Mouse (Mus musculus): ENCODE results near the gene Rnf157.
A peak's percentile ranks its signal among the peaks of the same experiment; 100 is the strongest.

The Rnf157 gene

DNA sequence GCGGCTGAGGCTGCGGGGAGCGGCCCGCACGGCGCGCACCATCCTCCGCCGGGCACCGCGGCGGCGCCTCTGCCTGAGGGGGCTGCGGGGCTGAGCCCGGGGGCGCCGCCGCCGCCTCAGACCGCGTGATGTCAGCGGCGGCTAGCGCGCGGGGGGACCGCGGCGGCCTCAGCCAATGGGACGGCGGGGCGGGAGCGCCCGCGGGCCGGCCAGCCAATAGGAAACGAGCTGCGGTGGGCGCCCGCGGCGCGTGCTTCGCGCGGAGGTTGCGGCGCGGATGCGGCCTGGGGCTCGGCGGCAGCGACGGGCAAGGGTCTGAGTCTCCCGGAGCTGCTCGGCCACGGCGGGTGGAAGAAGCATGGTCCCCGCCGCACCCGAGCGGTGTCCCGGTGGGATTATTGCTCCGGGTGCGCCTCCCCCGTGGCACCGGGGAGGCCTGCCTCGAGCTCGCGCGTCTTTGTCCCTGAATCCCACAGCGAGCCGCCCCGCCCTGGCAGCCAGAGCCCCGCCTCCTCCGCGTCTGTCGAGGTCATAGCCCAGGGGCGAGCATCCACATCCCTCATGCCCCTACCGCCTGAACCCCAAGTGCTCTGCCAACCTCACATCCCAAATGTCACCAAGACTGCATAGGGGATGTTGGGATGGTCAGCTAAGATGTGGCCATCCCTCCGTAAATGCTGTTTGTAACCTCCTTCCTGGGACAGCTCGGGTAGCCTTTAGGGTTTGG, at the start of gene Rnf157:
Gene Rnf157 (minus strand): TSS at position 129 of the 727 bp plus-strand sequence.
- peak; percentile 77 for DNase-seq (ENCODE audit: low read depth, low spot score)

DNA sequence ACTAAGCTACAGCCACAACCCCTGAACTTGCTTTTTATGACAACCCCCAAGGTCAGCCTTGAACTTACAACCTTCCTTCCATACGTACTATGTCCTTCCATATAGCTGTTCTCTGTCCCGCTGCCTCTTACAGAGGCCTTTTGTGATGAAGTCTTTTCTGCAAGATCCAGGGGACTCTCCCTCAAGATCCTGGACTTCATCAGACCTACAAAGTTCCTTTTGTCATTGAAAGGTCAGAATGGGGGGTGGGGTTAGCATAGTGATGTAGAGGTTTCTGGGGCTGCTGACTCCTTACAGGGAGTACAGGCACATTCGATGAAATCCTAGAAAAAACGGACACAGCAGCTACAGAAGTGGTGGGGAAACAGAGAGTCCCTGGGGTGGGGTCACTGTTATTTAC, 47.0 kb upstream of the Rnf157 start:
- DNase-seq (ENCODE audit: low read depth, low spot score), result peak; percentile 70

- DNase-seq (ENCODE audit: low read depth, low spot score), result no peak
Measured at GRCm38 (mm10) chr11:116456234-116456633, 43.4 kb upstream of the Rnf157 start.

DNA sequence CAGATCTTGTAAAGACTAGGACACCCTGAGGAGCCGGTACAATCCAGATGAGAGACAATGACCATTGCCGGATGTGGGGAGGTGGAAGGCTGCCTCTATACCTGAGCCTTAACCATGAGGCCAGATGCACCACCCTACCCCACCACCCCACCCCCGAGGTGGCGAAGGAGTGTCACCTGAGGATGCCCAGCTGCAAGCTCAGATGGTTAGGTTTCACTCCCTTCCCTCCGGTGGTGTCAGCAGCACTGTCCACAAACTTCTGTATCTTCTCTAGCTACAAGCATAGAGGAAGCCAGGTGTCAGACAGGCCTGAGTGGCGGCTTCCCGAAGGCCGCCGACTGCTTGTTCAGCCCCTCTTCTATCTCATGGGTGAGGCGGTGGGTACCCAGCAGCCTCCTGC, 41.1 kb upstream of the Rnf157 start:
- DNase-seq (ENCODE audit: low read depth, low spot score), result no peak

DNA sequence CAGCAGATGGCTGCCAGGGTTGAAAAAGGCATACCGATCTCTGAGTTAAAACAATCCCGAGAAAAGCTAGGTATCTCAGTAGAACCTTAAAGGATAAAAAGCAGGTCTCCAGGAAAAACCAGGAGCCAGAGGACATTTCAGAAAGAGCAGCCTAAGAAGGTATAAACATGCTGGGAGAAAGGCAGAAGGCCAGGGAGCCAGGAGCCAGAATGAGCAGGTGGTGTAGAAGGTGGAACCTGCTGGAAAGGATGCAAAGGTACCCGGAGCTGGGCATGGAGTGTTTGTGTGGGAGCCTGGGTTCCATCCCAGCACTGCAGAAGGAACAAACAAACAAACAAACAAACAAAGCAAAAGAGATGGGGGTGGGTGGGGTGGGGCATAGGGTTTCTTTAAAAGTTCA, 36.5 kb upstream of the Rnf157 start:
- DNase-seq (ENCODE audit: low read depth, low spot score), result no peak

- DNase-seq (ENCODE audit: low read depth, low spot score), result no peak
Measured at GRCm38 (mm10) chr11:116447822-116448221, 35.0 kb upstream of the Rnf157 start.

GRCm38 (mm10) chr11:116446308-116446887, 33.6 kb upstream of the Rnf157 start:
- no peak for DNase-seq (ENCODE audit: low read depth, low spot score)

- peak; percentile 92 for DNase-seq (ENCODE audit: low read depth, low spot score)
Measured at GRCm38 (mm10) chr11:116445596-116446307, 32.9 kb upstream of the Rnf157 start.

GRCm38 (mm10) chr11:116443935-116444334, 31.1 kb upstream of the Rnf157 start:
- DNase-seq (ENCODE audit: low read depth, low spot score), result no peak

- no peak for DNase-seq (ENCODE audit: low read depth, low spot score)
Measured at GRCm38 (mm10) chr11:116443311-116443710, 30.5 kb upstream of the Rnf157 start.

DNA sequence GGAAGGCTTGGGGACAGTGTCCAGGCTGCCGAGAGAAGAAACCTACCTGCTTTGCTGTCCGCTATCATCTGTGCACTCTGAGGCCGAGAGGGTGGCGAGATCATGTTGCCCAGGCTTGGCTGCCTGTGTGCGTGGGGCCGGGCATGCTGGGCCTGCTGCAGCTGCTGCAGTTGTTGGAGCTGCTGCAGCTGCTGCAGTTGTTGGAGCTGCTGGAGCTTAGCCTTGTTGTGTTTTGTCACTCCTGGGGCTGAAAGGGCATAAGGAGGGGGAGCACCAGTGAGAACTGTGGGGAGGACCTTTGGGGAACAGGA, 30.0 kb upstream of the Rnf157 start:
- DNase-seq (ENCODE audit: low read depth, low spot score), result no peak

DNA sequence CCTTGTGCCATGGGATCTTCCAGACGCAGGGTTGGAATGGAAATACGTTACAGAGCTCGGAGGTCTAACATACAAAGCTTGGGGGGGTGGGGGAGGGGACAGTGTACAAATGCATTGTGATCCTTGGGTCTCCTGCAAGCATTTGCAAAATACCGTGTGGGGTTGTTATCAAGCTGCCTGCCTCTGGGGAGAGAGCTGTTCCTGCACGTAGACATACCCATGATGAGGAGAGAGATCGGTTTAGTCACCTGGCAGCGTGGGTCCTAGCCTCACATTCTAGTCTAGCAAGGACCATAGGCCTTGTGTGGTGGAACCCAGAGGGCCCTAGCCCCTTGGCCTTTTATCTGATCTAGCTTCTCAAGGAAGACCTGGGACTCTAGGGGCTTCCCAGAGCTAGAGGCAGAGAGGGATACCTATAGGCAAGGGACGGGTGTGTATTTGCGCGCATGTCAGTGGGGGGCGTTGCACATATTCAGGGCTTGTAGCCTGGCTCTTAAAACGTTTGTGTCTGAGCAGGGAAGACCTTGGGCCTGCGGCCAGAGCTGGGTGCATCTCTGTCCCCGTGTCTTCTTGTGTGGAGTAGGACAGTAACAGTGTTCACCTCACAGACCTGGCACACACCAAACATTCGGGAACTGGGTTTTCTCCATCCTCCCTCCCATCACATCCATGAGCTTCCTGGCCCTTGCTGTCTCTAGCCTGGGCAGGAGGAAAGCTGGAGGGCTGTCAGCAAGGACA, 29.5 kb upstream of the Rnf157 start:
- DNase-seq (ENCODE audit: low read depth, low spot score), result no peak

DNA sequence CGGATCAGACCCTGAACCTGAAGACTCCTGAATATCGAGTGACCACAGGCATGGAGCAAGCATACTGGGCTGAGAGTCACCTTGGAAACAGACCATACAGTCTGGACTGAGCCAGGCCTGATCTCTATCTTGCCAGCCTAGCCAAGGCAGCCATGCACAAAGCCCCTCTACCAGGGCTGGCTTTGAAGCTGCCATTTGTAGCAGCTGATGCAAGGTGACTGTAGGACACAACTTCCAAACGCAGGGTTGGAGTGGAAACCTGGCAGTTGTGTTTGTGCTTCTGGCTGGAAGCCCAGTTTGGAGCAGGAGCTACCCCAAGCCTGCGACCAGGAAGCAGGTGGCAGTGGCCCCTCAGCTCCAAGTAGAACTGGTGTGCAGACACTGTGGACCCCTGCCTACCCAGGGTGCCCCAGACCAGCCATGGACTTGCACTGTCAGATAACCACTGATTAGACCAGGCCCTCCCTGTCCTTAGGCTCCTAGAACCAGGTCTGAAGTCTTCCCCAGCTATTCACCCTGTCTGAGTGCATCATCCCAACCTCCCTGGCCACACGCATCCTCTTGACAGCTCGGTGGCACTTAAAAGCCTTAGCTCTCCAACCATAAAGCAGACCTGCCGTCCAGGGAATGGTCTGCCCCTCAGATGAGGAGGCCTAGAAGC, 27.7 kb upstream of the Rnf157 start:
- DNase-seq (ENCODE audit: low read depth, low spot score), result no peak

- DNase-seq (ENCODE audit: low read depth, low spot score), result no peak
Measured at GRCm38 (mm10) chr11:116439269-116440240, 26.7 kb upstream of the Rnf157 start.

DNA sequence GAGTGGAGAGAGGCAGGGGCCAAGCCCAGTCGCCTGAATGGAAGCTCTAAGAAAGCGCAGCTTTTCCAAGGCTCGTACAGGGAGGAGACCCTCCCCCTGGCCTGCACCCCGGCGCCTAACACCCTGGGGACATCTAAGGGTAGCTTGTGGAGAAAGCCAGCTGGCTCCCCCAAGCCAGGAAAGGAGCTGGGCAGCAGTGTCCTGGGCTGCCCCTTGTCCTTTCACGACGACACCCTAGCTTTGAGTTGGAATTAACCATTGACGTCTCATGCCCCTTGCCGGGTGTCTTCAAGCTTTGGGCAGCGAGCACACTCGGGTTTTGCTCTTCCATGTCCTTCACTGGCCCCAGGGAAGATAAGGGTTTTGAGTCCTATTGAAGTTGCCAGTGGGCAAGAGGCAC, 24.7 kb upstream of the Rnf157 start:
- no peak for DNase-seq (ENCODE audit: low read depth, low spot score)

DNA sequence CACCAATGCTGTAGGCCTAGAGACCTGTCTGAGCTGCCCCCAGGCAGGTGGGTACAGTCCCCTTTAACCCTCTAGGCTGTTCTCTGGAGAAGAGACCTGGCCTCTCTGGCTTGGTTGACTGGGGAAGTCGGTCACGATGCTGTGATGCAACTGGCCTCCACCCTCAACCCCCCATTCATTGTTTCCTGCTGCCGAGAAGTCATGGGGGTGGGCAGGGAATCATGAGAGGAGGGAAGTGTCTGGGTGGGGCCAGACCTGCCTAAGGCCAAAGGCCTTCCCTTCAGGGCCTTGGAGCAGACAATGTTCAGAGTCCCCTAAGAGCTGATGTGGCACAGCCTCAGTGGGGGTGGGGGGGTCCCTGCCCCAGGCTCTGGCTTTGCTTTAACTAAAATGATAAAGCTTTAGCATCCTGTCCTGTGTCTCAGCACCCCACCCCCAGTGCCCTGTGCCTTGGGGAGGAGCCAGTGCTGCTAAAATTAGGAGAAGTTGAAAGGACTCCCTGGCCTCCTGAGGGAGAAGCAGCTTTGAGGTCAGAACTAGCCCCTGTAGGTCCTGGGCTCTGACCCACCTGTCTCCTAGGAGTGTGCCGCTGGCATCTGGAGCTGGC, 24.0 kb upstream of the Rnf157 start:
- DNase-seq (ENCODE audit: low read depth, low spot score), result peak; percentile 73

GRCm38 (mm10) chr11:116435992-116436724, 23.3 kb upstream of the Rnf157 start:
- DNase-seq (ENCODE audit: low read depth, low spot score), result no peak

GRCm38 (mm10) chr11:116434967-116435752, 22.3 kb upstream of the Rnf157 start:
- DNase-seq (ENCODE audit: low read depth, low spot score), result no peak
